Mouse (Mus musculus): ENCODE data around the gene Pomgnt1.

- TF ChIP-seq MYOD1 (IDR thresholded peaks at IDR 0.05; ENCODE audit: control insufficient read depth in 1 of 3, insufficient read length in 2 of 3, low read depth in 2 of 3) (no peak), E2F4 (IDR thresholded peaks at IDR 0.05; ENCODE audit: insufficient read depth) (no peak)
Observed at GRCm38 (mm10) chr4:116097211-116097610, 26.4 kb upstream of the Pomgnt1 start.
